Mouse (Mus musculus) urinary bladder, postnatal 25 days (tissue): ENCODE measurements at regions not wholly inside any gene's neighbourhood (a gene's known extent, or its start where the extent isn't known, plus 50 kb on each side); places are given as distances from the start of the nearest gene placed in this dataset.

Experiments
- DNase-seq: peaks from one replicate; pipeline ENCODE4 v3.0.0; 2022; ENCODE audit warnings: low spot score

GRCm38 (mm10) chr12:39952854-39953253 lies 85.0 kb downstream of the Arl4a start:
- DNase-seq = no peak

- DNase-seq = no peak
Measured at GRCm38 (mm10) chr12:39951911-39952310, 85.9 kb downstream of the Arl4a start.

DNA sequence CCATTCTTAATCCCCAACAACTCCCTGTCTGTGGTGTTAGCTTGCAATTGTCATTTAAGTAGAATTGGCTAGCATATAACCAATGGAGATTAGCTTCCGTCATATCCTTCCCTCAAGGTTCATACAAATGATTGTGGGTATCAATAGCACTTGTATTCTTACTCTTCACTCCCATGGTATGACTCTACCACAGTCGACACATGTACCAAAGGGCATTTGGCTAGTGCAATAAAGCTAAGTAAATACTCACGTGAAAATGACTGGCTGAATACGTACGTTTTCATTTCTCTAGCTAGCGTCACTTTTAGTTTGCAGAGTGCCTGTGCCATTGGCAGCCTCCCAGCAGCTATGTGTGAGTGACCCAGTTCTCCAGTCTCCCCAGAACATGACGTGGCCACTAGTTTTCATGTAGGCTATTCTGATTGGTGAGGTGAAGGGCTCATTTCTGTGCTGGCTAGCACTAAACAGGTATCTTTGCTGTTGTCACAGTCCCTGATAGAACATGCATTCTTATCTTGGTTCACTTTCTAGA lies 87.5 kb downstream of the Arl4a start:
- no peak for DNase-seq

- DNase-seq = no peak
Measured at GRCm38 (mm10) chr12:39942910-39943309, 94.9 kb downstream of the Arl4a start.

DNA sequence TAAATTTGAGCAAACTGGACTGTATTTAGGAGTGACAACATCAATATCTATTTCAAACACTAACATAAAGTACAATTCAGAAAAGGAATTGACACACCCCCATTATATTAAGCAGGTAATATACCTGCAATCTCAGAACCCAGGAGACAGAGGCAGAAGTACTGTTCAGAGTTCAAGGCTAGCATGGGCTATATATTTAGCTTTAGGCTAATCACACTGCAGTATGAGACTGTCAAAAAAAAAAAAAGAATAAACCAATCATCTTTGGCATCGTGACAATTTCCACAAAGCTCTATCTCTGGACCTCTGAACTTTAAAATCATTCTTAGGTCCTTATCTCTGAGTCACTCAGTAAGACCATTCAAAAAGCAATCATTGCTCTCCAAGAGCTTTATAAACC lies 96.7 kb downstream of the Arl4a start:
- DNase-seq = no peak

DNA sequence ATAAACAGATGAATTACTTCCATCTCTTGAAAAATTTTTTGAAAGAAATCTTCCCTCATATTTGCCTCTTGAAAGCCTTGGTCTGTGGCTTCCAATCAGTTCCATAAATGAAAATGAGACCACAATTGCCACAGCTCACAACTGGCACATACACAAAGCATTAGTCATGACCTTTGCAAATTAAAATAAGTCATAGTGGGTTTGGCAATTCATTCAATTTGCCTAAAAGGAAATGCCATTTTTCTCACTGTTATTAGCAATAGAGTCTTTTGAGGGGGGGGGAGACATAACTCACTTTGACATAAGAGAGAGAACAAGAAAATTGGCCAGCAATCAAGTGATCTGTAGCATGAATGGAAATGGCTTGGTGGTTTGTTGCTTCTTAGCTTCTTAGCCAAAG lies 98.8 kb downstream of the Arl4a start:
- DNase-seq = no peak

DNA sequence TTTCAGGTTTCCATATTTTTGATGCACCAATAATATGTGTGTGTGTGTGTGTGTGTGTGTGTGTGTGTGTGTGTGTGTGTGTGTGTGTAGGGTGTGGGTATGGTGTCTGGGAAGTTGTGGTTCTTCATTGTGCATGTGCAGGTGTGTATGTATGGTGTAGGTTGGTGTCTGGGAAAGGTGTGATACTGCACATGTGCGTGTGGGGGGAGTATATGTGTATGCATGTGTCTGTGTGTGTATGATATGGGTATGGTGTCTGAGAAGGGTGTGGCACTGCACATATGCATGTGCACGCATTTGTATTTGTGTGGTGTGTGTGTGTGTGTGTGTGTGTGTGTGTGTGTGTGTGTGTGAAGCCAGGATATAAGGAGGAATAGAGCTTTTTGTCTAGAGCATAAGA lies 99.6 kb downstream of the Arl4a start:
- no peak for DNase-seq

DNA sequence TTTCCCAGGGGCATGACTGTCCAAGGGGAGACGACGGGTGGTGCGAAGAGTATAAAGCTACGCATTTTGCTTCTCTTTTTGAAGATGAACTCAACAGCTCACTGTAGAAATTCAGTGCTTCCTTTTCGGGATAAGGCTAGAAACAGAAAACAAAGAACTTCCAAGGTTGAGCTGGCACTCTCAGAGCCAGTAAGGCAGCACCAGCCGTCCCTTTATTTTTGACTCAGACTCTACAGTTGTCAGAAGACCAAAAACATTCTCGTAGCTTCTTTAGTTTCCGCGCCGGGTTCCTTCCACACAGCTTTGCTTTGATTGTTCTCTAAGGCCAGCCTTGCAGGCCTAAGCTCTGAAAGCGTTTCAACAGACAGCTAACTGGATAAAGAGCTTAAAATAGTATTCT lies 101.5 kb downstream of the Arl4a start:
- DNase-seq = no peak

DNA sequence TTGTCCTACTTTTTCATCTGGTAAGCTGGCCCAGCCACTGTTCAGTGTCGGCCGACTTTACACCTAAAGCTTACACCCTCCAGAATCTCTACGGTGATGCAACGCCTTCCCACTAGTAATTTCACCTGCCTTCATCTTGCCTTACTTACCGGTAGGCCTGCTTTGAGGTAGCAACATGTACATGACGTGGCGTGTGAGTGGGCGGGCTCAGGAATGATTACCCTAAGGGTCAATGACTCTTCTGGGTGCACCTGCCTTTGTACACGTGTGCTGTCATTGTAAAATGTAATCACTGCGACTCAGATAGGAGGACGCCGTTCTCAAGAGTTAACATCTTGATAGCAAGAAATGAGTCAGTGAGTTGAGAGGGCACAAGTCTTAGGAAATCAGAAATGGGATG lies 102.0 kb downstream of the Arl4a start:
- no peak for DNase-seq

DNA sequence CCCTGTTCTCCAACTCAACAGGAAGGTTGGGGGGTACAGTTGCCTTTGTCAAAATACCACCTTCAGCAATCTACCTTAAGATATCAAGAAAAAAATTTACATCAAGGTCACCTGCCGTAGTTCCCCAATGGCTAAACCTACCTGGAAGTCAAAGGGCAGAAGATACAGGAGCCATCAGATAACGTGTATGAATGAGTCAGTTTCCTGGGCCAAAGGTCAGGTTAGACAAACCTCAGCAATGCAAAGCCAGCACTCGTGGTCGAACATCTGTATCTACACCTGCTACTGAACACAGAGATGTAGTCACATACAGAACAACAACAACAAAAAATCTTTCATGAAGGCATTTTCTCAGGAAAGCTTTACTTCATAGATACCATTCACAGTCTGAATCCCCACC lies 102.9 kb downstream of the Arl4a start:
- DNase-seq = no peak

GRCm38 (mm10) chr12:39931251-39931650 lies 106.6 kb downstream of the Arl4a start:
- no peak for DNase-seq

GRCm38 (mm10) chr12:39927902-39928301 lies 109.9 kb downstream of the Arl4a start:
- no peak for DNase-seq

DNA sequence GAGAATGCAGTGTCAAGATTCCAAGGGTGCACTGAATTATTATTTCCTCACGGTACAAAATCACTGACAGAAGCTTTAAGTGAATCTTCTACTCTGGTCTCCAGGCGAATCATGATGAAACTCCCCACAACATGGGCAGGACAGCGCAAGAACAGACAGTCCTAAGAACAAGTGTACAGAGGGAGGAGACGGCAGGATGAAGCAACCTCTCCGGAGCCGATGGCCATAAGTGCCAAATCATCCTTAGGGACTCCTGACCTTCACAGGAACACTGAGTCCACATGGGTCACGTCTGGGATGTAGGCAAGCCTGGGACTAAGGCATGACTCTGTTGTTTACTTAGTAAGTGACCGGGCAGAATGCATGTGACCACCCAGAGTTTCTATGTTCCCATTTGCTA lies 110.8 kb downstream of the Arl4a start:
- DNase-seq = no peak

- DNase-seq = no peak
Measured at GRCm38 (mm10) chr12:39921481-39921880, 116.3 kb downstream of the Arl4a start.

- DNase-seq = no peak
Measured at GRCm38 (mm10) chr12:39920466-39920913, 117.3 kb downstream of the Arl4a start.

DNA sequence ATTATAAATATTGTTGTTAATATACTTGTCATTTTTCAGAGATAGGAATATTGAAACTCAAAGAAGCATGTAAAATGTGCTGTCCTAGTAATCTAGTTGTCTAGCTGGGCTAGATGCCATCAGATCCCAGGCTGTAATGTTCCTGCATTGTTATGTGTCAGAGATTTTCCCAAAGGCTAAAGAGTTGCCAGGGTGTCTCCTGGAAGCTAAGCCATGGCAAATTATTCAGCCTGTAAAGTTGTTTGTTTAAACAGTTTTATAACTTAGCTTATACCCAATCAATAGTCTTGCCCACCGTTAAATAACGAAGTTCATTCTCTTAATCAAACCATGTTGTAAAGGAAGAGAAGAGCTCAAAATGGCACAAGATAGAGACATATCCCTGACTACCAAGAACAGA lies 117.9 kb downstream of the Arl4a start:
- no peak for DNase-seq

GRCm38 (mm10) chr12:39888493-39888892 lies 149.3 kb downstream of the Arl4a start:
- DNase-seq = no peak

DNA sequence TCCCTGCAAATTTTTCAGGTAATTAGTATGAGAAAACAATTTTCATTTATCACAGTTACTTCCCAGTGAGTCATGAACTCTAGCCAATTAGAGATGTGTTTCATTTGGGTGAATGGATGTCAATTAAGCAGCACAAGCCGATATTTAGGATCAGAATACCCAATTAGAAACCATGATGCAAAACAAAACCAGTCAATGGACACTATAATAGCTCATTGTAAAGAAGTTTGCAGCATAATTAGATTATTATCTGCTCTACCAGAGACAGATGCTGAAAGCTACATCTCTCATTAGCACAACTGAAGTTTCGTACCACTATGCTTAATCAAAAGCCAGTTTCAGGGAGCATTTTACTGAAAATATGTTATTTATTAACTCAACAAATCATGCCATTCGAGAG lies 152.5 kb downstream of the Arl4a start:
- DNase-seq = no peak

GRCm38 (mm10) chr12:39880309-39880708 lies 157.5 kb downstream of the Arl4a start:
- DNase-seq = no peak

GRCm38 (mm10) chr12:39873917-39874316 lies 163.9 kb downstream of the Arl4a start:
- no peak for DNase-seq

GRCm38 (mm10) chr12:39861797-39862196 lies 176.0 kb downstream of the Arl4a start:
- DNase-seq = no peak

DNA sequence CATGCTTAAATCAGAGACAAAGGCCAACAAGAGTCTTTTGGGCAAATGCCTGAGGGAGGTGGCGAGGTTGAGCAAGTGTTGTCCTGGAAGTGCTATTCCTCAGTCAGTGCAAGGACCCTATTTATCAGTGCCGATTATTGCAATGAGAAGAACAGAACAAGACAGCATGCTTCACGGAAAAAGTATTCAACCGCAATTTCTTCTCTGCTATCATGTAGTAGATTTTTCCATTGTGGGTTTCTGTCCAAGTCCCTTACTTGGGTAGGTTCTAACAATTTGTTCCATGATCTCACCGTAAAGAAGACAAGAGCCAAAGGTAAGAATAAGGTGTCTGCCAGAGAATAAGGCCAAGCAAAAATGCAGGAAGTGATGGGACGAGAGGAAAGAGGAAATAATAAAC lies 186.2 kb downstream of the Arl4a start:
- DNase-seq = no peak

- DNase-seq = no peak
Measured at GRCm38 (mm10) chr12:39849346-39850058, 188.3 kb downstream of the Arl4a start.

DNA sequence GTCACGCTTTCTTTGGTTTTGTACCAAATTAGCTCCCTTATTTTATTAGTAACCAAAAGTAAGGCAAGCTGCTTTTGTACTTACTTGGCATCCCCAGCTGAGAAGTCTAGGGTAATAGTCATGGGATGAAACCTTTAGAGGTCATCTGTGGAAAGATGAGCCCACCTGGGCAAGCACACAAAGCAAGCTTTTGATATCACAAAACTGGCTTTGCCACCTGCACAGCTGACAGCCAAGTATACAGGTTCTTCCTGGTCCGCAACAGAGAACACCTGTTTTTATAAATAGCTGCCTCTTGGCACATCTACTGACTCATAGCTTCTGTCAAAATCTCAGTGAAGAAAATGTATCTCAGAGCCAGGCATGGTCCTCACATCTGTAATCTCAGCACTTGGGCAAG lies 197.2 kb downstream of the Arl4a start:
- no peak for DNase-seq
